ENCODE assay signal across 24 mouse cellular contexts in the genomic region with DNA sequence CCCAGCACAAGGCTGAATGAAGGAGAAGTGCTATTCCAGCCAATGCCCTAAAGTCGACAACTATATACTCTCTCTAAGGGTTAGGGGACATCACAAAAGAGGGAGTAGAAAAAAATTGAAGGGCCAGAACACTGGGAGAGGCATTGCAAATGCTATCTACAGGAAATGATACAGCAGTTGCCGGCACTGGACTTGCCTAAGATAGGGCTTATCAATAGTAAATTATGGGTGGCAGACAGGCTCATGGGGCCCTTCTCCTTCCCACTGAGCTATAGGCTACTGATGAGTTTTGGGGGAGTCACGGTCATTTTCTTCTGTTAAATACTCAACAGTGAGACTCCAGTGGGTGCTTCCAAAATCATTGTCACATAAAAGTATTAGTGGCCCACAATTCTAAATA.
"Had no signal": no experiment of that assay in that cellular context is flagged by ENCODE, and none has a peak within 500 bp of the region (broad histone marks: within the 10 kb centered on the region; RNA-seq: fewer than 3 reads in every experiment).

No protein-coding gene starts in this region.

- H3K27ac ChIP-seq: gastrocnemius, adult 2 months; heart, embryonic 10.5 days; hindbrain, embryonic 10.5 days; hindbrain, embryonic 12.5 days; hindbrain, embryonic 14.5 days; intestine, embryonic 15.5 days; limb, embryonic 10.5 days; limb, embryonic 12.5 days had no signal

- DNase-seq: gastrocnemius, adult 2 months; gastrocnemius, postnatal 10 days; gastrocnemius, postnatal 25 days; heart, adult 18-20 months; heart, postnatal 10 days; heart, postnatal 4 days; kidney, adult 18-20 months; kidney, adult 8-10 months; kidney, postnatal 10 days; kidney, postnatal 25 days; kidney, postnatal 4 days; layer of hippocampus, adult 9-11 months; layer of hippocampus, postnatal 36 days had no signal

- ATAC-seq: hindbrain, embryonic 16.5 days; inflammation-experienced regulatory T-cells, adult 6 months; intestine, embryonic 15.5 days; intestine, postnatal 0 days had no signal

- H3K4me3 ChIP-seq: gastrocnemius, adult 2 months; heart, embryonic 10.5 days; heart, embryonic 12.5 days; hindbrain, embryonic 10.5 days; hindbrain, embryonic 12.5 days; intestine, embryonic 15.5 days; limb, embryonic 10.5 days; limb, embryonic 12.5 days had no signal

- H3K4me2 ChIP-seq: heart, embryonic 12.5 days; hindbrain, embryonic 12.5 days; hindbrain, embryonic 14.5 days; intestine, embryonic 15.5 days; limb, embryonic 12.5 days had no signal

- H3K9me3 ChIP-seq: heart, embryonic 10.5 days; heart, embryonic 12.5 days; hindbrain, embryonic 10.5 days; hindbrain, embryonic 12.5 days; intestine, embryonic 15.5 days; limb, embryonic 10.5 days; limb, embryonic 12.5 days had no signal

- H3K36me3 ChIP-seq: heart, embryonic 10.5 days; heart, embryonic 12.5 days; hindbrain, embryonic 10.5 days; hindbrain, embryonic 12.5 days; intestine, embryonic 15.5 days; limb, embryonic 10.5 days; limb, embryonic 12.5 days had no signal

- H3K27me3 ChIP-seq: heart, embryonic 12.5 days; hindbrain, embryonic 12.5 days; intestine, embryonic 15.5 days; limb, embryonic 12.5 days had no signal

- H3K4me1 ChIP-seq: heart, embryonic 10.5 days; hindbrain, embryonic 10.5 days; hindbrain, embryonic 12.5 days; intestine, embryonic 15.5 days; limb, embryonic 10.5 days; limb, embryonic 12.5 days had no signal

- H3K9ac ChIP-seq: heart, embryonic 12.5 days; hindbrain, embryonic 12.5 days; hindbrain, embryonic 14.5 days; intestine, embryonic 15.5 days; limb, embryonic 12.5 days had no signal
